Mouse (Mus musculus) intestine, embryonic 15.5 days (tissue): ENCODE data around the gene BC030499. TPM values are rescaled to one million over a fixed set of nuclear protein-coding genes. Genes with fewer than 3 reads are reported as not detected.

ENCODE experiments used
- ATAC-seq: fragments of 200-750 bp; cut with Nextera tagmentation; 2 replicates; pipeline ENCODE4 v1.8.0; 2017; ENCODE audit warnings: moderate TSS enrichment, moderate library complexity
- H3K27ac ChIP-seq: fragments of 300-500 bp; sonication (generic); 2 replicates; pipeline ENCODE4 v1.5.1; 2015; ENCODE audit warnings: mild to moderate bottlenecking, inconsistent platforms
- H3K27me3 ChIP-seq: fragments of 300-500 bp; sonication (generic); replicated peaks from 2 replicates; pipeline ENCODE4 v1.6.1; 2015; ENCODE audit warnings: inconsistent platforms
- H3K36me3 ChIP-seq: fragments of 300-500 bp; sonication (generic); 2 replicates; pipeline ENCODE4 v1.6.1; 2015; ENCODE audit warnings: inconsistent platforms
- H3K4me1 ChIP-seq: fragments of 300-500 bp; sonication (generic); replicated peaks from 2 replicates; pipeline ENCODE4 v1.6.1; 2015; ENCODE audit warnings: inconsistent platforms
- H3K4me2 ChIP-seq: fragments of 300-500 bp; sonication (generic); replicated peaks from 2 replicates; pipeline ENCODE4 v1.6.1; 2015; ENCODE audit warnings: mild to moderate bottlenecking, inconsistent platforms
- H3K4me3 ChIP-seq: fragments of 300-500 bp; sonication (generic); replicated peaks from 2 replicates; pipeline ENCODE4 v1.5.1; 2015; ENCODE audit warnings: inconsistent platforms
- H3K9ac ChIP-seq: fragments of 300-500 bp; sonication (generic); 2 replicates; pipeline ENCODE4 v1.6.1; 2015; ENCODE audit warnings: inconsistent platforms
- H3K9me3 ChIP-seq: fragments of 300-500 bp; sonication (generic); 2 replicates; pipeline ENCODE4 v1.6.1; 2016; ENCODE audit warnings: inconsistent platforms
- WGBS: fragments of 180-500 bp; shearing (Covaris S2); methylation state at CpG from one replicate; pipeline ENCODE4 v1.1.7; 2015; 5-methylcytosine and 5-hydroxymethylcytosine counted together
- polyA plus RNA-seq: library from polyadenylated mRNA; unstranded; fragments of >200 nt; fragmentation: Nextera tagmentation; extraction: Ambion mirVana; gene quantifications from 2 replicates; pipeline ENCODE4 v1.2.1, GENCODE M21; 2015

The BC030499 gene
- polyA plus RNA-seq, 1 experiment from 2014 or later: 0.33 TPM

DNA sequence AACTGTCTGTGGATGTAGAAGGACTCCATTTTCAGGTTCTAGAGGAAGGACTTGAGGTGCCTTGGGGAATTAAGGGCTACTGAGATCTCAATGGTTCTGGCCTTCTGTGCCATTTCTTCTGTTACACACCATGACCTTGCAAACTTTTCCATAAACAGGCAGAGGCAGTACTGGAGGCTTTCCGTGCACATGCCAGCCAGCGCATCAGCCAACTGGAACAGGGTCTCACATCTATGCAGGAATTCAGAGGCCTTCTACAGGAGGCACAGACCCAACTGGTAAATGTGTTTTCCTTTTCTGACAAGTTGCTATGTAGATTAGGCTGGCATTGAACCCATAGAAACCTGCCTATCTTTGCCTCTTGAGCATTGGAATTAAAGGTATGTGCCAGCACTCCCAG is 23.0 kb downstream of the BC030499 start:
- H3K4me1 ChIP-seq: no peaks in the 10 kb centered on the region
- WGBS: 98% methylated on average over 2 of the region's 2 CpGs
- peaks cover 46% of the 10 kb centered on the region for H3K36me3 ChIP-seq
- ATAC-seq: no peak
- H3K27ac ChIP-seq: no peak overlapping the region
- H3K9me3 ChIP-seq: no peaks in the 10 kb centered on the region
- H3K4me3 ChIP-seq: no peak overlapping the region
- no peak overlapping the region for H3K9ac ChIP-seq
- H3K4me2 ChIP-seq: no peak overlapping the region
- no peaks in the 10 kb centered on the region for H3K27me3 ChIP-seq

DNA sequence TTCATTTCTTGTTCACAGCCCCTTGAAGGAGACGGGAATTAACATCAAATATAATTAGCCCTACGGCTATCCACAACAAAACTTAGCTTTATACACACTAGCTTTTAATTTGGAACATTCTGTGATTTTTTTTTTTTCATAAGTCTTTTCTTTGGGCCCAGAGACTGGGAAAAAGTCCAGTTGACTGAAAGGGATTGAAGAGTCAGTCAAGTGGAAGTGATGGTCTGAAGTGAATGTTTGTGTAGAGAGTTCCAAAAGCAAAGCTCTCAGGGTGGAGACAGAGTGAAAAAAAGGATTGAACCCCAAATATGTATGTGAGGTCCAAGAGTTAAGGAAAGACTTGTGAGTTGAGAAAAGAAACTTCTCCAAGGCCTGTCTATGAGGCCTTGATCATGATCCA is 27.8 kb downstream of the BC030499 start:
- Histone ChIP-seq H3K4me2 (no peak overlapping the region), H3K27ac (no peak overlapping the region), H3K36me3 (peaks cover 49% of the 10 kb centered on the region), H3K9me3 (no peaks in the 10 kb centered on the region), H3K27me3 (no peaks in the 10 kb centered on the region), H3K4me3 (no peak overlapping the region), H3K9ac (no peak overlapping the region), H3K4me1 (peaks cover 8% of the 10 kb centered on the region; the same call in 1 of the 2 replicates)
- ATAC-seq: no peak
- WGBS: 95% methylated on average over 2 of the region's 2 CpGs

DNA sequence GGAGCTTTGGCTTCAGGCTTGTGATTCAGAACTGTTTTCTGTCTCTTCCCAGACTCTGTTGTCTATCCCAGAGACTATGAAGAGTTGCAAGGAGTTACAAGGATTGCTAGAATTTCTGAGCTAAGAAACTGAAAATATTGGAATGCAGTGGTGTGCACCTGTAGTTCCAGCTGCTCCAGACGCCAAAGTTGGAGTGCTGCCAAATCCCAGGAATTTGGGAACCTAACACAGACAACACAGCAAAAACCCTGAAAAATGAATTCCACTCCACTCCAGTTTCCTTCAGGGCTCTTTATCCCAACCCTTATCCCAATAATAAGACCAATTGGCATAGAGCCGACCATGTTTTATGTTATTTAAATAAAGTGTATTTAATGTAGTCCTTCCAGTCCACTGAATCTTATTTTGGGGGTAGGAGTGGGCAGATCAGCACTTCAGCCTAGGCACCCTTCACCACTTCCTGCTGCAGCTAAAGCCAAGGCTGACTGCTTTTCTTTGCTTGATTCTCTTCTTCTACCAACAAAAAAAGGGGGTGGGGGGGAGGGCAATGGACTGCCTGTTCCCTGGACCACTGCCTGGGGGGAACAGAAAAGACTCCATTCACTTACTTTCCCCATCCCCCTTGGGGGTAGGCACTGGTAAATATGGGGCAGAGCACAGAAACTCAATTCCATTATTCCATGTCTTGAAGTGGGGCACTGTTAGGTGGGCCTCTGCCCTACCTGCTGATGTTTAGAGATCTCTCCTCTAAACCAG is 31.6 kb downstream of the BC030499 start:
- Histone ChIP-seq H3K4me3 (no peak overlapping the region), H3K9ac (no peak overlapping the region), H3K27ac (peak overlapping the region; percentile 61; the same call in 1 of the 2 replicates), H3K36me3 (peaks cover 19% of the 10 kb centered on the region), H3K27me3 (no peaks in the 10 kb centered on the region), H3K4me1 (peaks cover 10% of the 10 kb centered on the region; the same call in 1 of the 2 replicates), H3K4me2 (peak overlapping the region; percentile 51), H3K9me3 (no peaks in the 10 kb centered on the region)
- no peak for ATAC-seq
- 51% methylated on average over 2 of the region's 2 CpGs for WGBS

DNA sequence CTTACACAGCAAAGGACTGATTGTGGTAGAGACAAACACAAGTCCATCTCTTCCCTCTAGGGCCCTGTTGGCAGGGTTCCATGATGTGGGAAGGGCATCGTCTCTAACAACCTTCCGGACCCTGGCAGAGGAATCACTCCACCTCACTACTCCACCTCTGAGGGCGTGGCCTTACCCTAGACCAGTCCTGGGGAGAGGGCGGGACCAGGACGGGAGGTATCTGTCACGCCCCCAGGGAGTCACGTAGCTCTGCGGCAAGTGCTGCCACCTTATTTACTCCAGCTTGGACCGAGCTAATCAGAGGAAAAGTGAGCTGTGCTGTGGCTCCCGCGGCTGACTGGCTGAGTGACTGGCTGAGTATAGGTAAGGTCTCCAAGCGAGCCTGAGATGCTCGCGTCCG is 32.2 kb downstream of the BC030499 start, which contains the start of gene Aldoc:
Gene Aldoc, plus strand, starts transcription at position 109 of the 400 bp plus-strand sequence.
- Histone ChIP-seq H3K9ac (no peak within 1 kb of the TSS; the same call in 1 of the 2 replicates), H3K4me1 (peaks cover 10% of the 10 kb centered on the region; the same call in 1 of the 2 replicates)

DNA sequence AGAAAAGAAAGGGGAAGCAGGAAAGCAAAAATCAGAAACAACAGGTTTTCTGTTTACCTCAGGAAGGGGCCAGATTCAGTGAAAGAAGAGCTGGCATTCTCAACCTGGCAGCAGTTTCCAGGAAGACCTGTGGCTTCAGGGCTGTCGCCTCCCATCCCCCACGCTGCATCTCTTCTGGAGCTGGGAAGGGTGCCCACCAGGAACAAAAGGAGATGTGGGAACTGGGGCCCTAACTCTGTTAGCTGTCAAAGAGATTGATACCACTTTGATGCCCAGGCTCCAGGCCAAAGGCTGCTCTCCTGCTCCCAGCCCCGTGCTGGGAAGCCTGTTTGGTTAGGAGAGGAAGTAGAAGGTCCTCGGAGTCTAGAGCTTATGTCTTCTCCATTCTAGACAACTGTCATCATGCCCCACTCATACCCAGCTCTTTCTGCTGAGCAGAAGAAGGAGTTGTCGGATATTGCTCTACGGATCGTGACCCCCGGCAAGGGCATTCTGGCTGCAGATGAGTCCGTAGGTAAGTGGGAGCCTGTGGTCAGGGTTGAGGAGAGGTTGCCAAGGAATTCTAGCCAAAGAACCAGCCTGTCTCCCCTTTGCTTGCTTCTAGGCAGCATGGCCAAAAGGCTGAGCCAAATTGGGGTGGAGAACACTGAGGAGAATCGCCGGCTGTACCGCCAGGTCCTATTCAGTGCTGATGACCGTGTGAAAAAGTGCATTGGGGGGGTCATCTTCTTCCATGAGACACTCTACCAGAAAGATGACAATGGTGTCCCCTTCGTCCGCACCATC is 33.6 kb downstream of the BC030499 start:
- H3K27ac ChIP-seq: no peak overlapping the region
- 0 out of 2 replicates have a peak, but pooled peaks cover 8% of the 10 kb centered on the region for H3K36me3 ChIP-seq
- no peaks in the 10 kb centered on the region for H3K9me3 ChIP-seq
- no peak overlapping the region for H3K9ac ChIP-seq
- WGBS: 83% methylated on average over 15 of the region's 15 CpGs
- H3K4me2 ChIP-seq: peak overlapping the region; percentile 51; the same call in 1 of the 2 replicates
- ATAC-seq: no peak
- H3K4me3 ChIP-seq: no peak overlapping the region
- no peaks in the 10 kb centered on the region for H3K27me3 ChIP-seq
- H3K4me1 ChIP-seq: peaks cover 16% of the 10 kb centered on the region

More for the DNA sequence above, 32.2 kb downstream of the BC030499 start, which contains the start of gene Aldoc:
- peaks cover 13% of the 10 kb centered on the region; the same call in 1 of the 2 replicates for H3K36me3 ChIP-seq
- H3K4me3 ChIP-seq: peak within 1 kb of the TSS; percentile 27
- 6% methylated on average over 15 of the region's 15 CpGs for WGBS
- no peaks in the 10 kb centered on the region for H3K27me3 ChIP-seq
- peak within 1 kb of the TSS; percentile 51 for H3K4me2 ChIP-seq
- H3K27ac ChIP-seq: peak within 1 kb of the TSS; percentile 61; the same call in 1 of the 2 replicates
- peak; percentile 99 for ATAC-seq
- H3K9me3 ChIP-seq: no peaks in the 10 kb centered on the region

DNA sequence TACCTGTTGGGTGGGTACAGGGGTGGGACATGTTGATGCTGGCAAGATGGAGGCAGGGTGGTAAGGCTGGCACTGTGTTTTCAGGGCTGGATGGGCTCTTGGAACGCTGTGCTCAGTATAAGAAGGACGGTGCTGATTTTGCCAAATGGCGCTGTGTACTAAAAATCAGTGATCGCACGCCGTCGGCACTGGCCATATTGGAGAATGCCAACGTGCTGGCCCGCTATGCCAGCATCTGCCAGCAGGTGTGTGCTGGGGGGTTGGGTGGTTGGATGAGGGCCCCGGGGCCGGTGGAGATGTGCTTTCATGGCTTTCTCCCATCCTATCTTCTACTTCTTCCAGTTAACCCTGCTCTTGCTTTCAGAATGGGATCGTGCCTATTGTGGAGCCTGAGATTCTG is 34.3 kb downstream of the BC030499 start:
- H3K36me3 ChIP-seq: 0 out of 2 replicates have a peak, but pooled peaks cover 8% of the 10 kb centered on the region
- no peaks in the 10 kb centered on the region for H3K9me3 ChIP-seq
- H3K27me3 ChIP-seq: no peaks in the 10 kb centered on the region
- ATAC-seq: no peak
- H3K4me3 ChIP-seq: no peak overlapping the region
- no peak overlapping the region for H3K9ac ChIP-seq
- no peak overlapping the region for H3K27ac ChIP-seq
- H3K4me1 ChIP-seq: peaks cover 17% of the 10 kb centered on the region
- WGBS: 94% methylated on average over 12 of the region's 12 CpGs
- H3K4me2 ChIP-seq: no peak overlapping the region

DNA sequence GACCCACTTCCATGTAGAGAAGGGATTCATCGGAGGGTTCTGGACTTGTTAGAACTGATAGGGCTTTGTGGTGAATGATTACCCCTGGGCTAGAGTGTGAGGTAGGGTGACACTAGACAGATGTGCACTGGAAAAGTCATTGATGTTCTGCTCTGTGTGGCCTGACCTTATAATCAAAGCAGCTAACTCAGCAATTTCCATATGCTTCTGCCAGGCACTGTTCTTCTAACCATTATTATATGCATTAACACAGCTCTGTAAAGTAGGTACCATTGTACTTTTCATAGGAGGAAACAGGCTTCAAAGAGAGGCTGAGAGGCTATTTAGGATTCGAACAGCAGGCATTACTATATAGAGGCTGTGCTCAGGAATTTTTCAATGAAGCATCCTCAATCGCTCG is 36.6 kb downstream of the BC030499 start:
- 93% methylated on average over 4 of the region's 4 CpGs for WGBS
- Histone ChIP-seq H3K4me3 (no peak overlapping the region), H3K4me2 (no peak overlapping the region), H3K27ac (no peak overlapping the region), H3K27me3 (no peaks in the 10 kb centered on the region), H3K4me1 (peaks cover 17% of the 10 kb centered on the region), H3K36me3 (no peaks in the 10 kb centered on the region), H3K9me3 (no peaks in the 10 kb centered on the region), H3K9ac (no peak overlapping the region)
- ATAC-seq: no peak

DNA sequence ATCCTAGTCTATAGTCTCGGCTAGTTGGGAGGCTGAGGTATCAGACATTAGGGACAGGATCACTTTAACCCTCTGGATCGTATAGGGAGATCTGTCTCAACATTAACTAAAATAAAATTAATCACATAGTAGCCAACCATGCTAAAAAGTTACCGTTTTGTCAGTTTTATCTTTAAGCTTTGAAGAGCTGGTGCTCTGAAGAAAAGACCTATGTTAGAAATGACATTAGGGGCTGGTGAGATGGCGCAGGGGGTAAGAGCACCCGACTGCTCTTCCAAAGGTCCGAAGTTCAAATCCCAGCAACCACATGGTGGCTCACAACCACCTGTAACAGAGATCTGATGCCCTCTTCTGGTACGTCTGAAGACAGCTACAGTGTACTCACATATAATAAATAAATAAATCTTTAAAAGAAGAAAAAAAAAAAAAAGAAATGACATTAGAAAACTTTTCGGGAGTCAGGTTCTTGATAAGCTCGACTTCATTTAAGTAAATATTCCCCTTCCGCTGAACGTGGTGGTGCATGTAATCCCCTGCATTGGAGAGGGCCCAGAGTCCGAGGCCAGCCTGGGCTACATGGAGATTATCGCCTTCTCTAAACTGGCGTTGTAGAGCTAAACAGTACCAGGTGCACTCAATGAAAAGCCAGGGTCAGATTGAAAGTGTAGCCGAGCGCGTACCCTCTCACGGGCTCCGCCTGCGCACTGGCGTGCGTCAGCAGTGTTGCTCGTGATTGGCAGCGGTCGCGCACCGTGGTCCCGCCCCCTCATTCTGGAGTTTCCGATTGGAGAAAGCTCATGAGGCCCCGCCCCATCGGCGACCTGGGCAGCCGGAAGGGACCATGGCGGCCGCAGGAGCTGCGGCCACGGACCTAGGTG is 37.2 kb downstream of the BC030499 start, which contains the start of gene Pigs:
Gene Pigs, plus strand, starts transcription at position 782 of the 878 bp plus-strand sequence.
- Histone ChIP-seq H3K36me3 (no peaks in the 10 kb centered on the region), H3K4me1 (peaks cover 14% of the 10 kb centered on the region), H3K27ac (peak within 1 kb of the TSS; percentile 77; the same call in 1 of the 2 replicates), H3K4me3 (peak within 1 kb of the TSS; percentile 94), H3K27me3 (no peaks in the 10 kb centered on the region), H3K9ac (peak within 1 kb of the TSS; percentile 85), H3K4me2 (peak within 1 kb of the TSS; percentile 93), H3K9me3 (no peaks in the 10 kb centered on the region)
- ATAC-seq: peak; percentile 99
- WGBS: 10% methylated on average over 37 of the region's 37 CpGs

DNA sequence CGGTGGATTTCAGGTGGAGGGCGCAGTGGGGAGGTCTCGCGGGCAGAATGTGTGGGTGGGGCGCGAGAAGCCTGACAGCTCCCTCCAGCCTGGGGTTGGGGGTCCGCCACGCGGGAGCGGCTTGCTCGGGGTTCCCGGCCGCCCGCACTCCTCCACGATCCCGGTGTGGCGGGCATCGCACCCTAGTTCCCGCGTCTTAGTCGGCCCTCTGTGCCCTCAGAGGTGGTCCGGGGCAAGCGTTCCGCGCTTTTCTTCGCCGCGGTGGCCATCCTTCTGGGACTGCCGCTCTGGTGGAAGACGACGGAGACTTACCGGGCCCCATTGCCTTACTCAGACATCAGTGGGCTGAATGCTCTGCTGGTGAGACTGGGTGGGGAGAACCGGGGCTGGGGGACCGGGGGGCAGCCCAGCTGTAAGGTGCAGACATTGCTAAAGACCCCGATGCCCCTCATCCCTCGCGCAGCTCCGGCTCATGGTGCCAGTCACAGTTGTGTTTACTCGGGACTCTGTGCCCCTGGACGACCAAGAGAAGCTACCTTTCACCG is 37.9 kb downstream of the BC030499 start:
- H3K4me2 ChIP-seq: peak overlapping the region; percentile 93
- no peaks in the 10 kb centered on the region for H3K27me3 ChIP-seq
- H3K9ac ChIP-seq: peak overlapping the region; percentile 85
- under 1% methylated on average over 41 of the region's 41 CpGs for WGBS
- H3K36me3 ChIP-seq: no peaks in the 10 kb centered on the region
- ATAC-seq: peak; percentile 72
- no peak overlapping the region for H3K27ac ChIP-seq
- H3K4me3 ChIP-seq: peak overlapping the region; percentile 94
- H3K9me3 ChIP-seq: no peaks in the 10 kb centered on the region
- peaks cover 7% of the 10 kb centered on the region for H3K4me1 ChIP-seq

DNA sequence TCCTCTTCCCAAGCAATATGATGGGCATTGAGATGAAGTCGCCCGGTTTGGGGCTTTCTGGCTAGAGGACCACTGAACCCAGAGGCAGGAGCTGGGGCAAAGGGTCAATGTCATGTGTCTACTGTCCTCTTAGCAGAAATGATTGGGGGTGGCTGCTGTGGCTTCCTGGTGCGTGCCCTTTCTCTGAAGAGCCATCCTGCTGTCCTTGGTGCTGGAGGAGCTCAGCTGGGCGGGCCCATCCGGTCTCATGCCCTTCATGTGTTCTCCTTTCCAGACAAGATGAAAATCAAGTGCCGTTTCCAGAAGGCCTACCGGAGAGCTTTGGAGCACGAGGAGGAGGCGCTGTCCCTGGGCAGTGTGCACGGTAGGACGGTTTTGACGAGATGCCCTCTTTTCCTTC is 42.0 kb downstream of the BC030499 start:
- no peak overlapping the region for H3K27ac ChIP-seq
- no peak for ATAC-seq
- 95% methylated on average over 12 of the region's 12 CpGs for WGBS
- H3K4me2 ChIP-seq: no peak overlapping the region
- no peaks in the 10 kb centered on the region for H3K27me3 ChIP-seq
- H3K36me3 ChIP-seq: 0 out of 2 replicates have a peak, but pooled peaks cover 4% of the 10 kb centered on the region
- peaks cover 7% of the 10 kb centered on the region for H3K4me1 ChIP-seq
- H3K9me3 ChIP-seq: no peaks in the 10 kb centered on the region
- H3K9ac ChIP-seq: no peak overlapping the region
- H3K4me3 ChIP-seq: no peak overlapping the region

DNA sequence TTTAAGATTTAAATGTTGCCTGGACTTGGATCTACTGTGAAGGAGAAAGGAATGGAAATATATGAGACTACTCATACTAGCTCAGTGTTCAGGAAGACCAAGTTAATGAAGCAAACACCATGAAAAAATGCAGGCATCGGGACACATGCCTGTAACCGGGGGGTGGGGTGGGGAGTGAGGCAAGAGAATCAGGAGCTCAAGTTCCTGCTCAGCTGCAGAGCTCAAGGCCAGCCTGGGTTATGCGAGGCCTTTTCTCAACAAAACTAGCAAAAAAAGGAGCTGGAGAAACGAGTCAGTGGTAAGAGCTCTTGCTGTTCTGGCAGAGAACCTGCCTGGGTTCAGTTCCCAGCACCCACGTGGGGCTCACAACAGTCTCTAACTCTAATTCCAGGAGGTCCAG is 43.4 kb downstream of the BC030499 start:
- peaks cover 4% of the 10 kb centered on the region for H3K4me1 ChIP-seq
- no peaks in the 10 kb centered on the region for H3K9me3 ChIP-seq
- 92% methylated on average over 5 of the region's 5 CpGs for WGBS
- no peaks in the 10 kb centered on the region for H3K27me3 ChIP-seq
- no peak overlapping the region for H3K4me2 ChIP-seq
- peaks cover 8% of the 10 kb centered on the region for H3K36me3 ChIP-seq
- no peak for ATAC-seq
- H3K9ac ChIP-seq: no peak overlapping the region
- H3K27ac ChIP-seq: no peak overlapping the region
- H3K4me3 ChIP-seq: no peak overlapping the region
